Mouse (Mus musculus) gastrocnemius, adult 2 months (tissue): ENCODE results near the gene Shh. TPM values are rescaled to one million over a fixed set of nuclear protein-coding genes. Genes with fewer than 3 reads are reported as not detected.
A peak's percentile ranks its signal among the peaks of the same experiment; 100 is the strongest.

Experiments used
- DNase-seq: peaks from one replicate; pipeline ENCODE4 v3.0.0; 2022
- H3K27ac ChIP-seq: fragments of 200-600 bp; 2 replicates; pipeline ENCODE4 v1.8.1; 2022; ENCODE audit warnings: mild to moderate bottlenecking
- H3K4me3 ChIP-seq: fragments of 200-600 bp; 2 replicates; pipeline ENCODE4 v1.8.1; 2022; ENCODE audit warnings: mild to moderate bottlenecking, moderate library complexity
- CTCF ChIP-seq: fragments of 200-600 bp; IDR thresholded peaks from 2 replicates; pipeline ENCODE4 v1.8.1; 2022; ENCODE audit warnings: antibody characterized with exemption, mild to moderate bottlenecking, moderate library complexity
- intact Hi-C: fragments of 180-260 bp; cut with DNase I; formaldehyde crosslinking; loops from one replicate; pipeline ENCODE4 v1.15.1; 2025
- long read RNA-seq, 2 experiments: library from polyadenylated mRNA; stranded (forward); transcript quantifications; one replicate each; pipeline ENCODE4 v2.0.0; 2021
- total RNA-seq, 2 experiments: library from RNA; stranded (reverse); gene quantifications; 2 replicates each; pipeline ENCODE4 v1.2.3; 2021

The Shh gene
- total RNA-seq, result not detected
- long read RNA-seq, experiment 1, result 0 reads
- long read RNA-seq, experiment 2, result 0 reads

- no peak within 1 kb of the TSS for H3K4me3 ChIP-seq
- no peak for TF ChIP-seq CTCF
- DNase-seq, result no peak
- H3K27ac ChIP-seq, result no peak within 1 kb of the TSS
- intact Hi-C loops, result no loop called here
Measured at GRCm38 (mm10) chr5:28466760-28467306, at the start of gene Shh. Gene Shh, minus strand, starts transcription at chr5:28467256.

DNA sequence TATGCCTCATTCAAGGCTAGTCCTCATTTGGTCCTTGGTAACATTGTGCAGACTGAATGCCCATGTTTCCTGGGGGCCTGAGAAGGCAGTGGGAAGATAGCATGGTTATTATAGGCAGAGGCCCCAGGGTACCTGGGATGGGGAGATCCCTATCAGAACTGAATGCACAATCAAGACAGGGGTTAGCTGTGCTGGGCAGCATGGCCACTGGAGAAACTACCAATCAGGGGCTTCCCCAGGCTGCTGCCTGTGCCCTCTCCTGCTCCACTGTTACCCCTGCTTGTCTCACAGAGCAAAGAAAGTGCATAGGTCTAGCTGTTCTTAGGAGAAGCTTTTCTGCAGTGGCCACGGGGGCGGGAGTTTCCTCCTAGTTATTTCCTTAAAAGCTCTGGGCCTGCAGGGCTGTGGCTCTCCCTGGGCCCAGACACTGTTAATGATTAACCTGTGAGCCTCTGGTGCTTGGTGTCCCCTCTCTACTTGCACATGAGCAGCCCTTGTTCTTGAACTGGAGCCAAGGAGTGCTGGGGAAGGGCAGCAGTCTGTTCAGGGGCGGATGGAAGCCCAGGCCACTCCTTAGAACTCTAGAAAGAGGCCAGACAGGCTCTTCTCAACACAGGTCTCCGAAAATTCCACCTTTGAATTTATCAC, 33.9 kb upstream of the Shh start:
- no peak for DNase-seq
- Histone ChIP-seq H3K27ac (no peak overlapping the region), H3K4me3 (no peak overlapping the region)
- no peak for TF ChIP-seq CTCF
- intact Hi-C loops, result no loop called here

DNA sequence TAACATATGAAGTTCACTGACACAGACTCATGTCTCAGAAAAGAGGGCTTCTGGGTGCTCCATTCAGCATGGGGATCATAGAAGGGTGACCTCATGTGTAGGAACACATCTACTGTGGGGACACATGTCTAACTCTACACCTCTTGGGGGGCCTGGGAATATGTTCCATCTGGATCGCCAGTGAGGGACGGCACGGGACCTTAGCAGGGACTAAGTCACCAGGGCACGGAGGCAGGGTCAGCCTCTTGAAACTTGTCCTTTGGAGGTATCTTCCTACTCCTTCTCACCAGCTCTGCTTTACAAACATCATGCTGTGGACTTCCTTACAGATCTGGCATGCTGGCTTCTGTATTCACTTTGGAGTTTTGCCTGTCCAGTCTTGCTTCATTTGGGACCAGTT, 31.8 kb upstream of the Shh start:
- H3K4me3 ChIP-seq, result no peak overlapping the region
- no peak overlapping the region for H3K27ac ChIP-seq
- intact Hi-C loops, result no loop called here
- TF ChIP-seq CTCF, result no peak
- no peak for DNase-seq

- intact Hi-C loops, result no loop called here
- TF ChIP-seq CTCF, result no peak
- Histone ChIP-seq H3K27ac (no peak overlapping the region), H3K4me3 (no peak overlapping the region)
- no peak for DNase-seq
Measured at GRCm38 (mm10) chr5:28495712-28496650, 28.9 kb upstream of the Shh start.

DNA sequence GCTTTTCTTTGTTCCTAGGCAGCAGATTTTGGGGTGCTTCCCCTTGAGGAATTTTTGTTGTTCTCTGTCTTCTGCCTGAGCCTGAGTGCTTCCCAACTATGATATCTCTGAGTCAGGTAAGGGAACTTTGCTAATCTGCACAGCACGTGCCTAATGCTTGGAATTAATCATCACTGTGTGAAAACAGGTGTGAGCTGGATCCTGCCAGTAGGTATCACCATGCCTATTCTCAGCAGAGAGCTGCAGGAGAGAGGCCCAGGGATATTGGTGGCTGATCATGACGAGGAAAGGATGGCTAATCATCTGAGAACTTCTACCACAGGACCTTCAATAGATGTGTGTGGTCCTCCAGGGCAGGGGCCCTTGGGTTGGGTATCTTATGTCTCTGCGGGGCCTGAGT, 26.5 kb upstream of the Shh start:
- Histone ChIP-seq H3K4me3 (no peak overlapping the region), H3K27ac (no peak overlapping the region)
- intact Hi-C loops, result no loop called here
- no peak for DNase-seq
- no peak for TF ChIP-seq CTCF

- Histone ChIP-seq H3K27ac (no peak overlapping the region), H3K4me3 (no peak overlapping the region)
- DNase-seq, result no peak
- TF ChIP-seq CTCF, result no peak
- intact Hi-C loops, result no loop called here
Measured at GRCm38 (mm10) chr5:28482991-28483390, 15.9 kb upstream of the Shh start.

GRCm38 (mm10) chr5:28481730-28482129, 14.7 kb upstream of the Shh start:
- no peak overlapping the region for H3K4me3 ChIP-seq
- intact Hi-C loops, result no loop called here
- TF ChIP-seq CTCF, result no peak
- DNase-seq, result no peak
- H3K27ac ChIP-seq, result no peak overlapping the region

GRCm38 (mm10) chr5:28476389-28477379, 9.6 kb upstream of the Shh start:
- Histone ChIP-seq H3K27ac (no peak overlapping the region), H3K4me3 (no peak overlapping the region)
- intact Hi-C loops, result no loop called here
- no peak for TF ChIP-seq CTCF
- no peak for DNase-seq

DNA sequence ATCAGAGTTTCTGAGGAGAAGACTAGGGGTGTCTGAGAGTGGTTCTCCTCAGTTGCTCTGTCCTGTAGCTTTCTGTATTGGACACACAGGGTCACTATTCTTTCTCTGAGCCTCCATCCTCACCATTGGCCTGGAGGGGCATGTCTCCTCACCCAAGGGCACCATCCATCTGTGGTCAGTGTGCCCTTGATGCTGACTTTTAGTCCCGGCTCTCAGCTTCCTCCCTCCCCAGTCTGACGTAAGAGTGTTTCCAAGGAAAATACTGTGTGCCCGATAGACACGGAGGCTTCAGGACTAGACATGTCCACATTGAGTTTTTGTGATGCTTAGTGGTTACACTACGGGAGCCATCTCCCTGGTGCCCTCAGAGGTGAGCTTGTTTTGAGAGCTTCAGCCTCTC, 6.5 kb upstream of the Shh start:
- Histone ChIP-seq H3K27ac (no peak overlapping the region), H3K4me3 (no peak overlapping the region)
- intact Hi-C loops, result no loop called here
- DNase-seq, result no peak
- no peak for TF ChIP-seq CTCF

- DNase-seq, result peak; percentile 66
- Histone ChIP-seq H3K27ac (no peak overlapping the region), H3K4me3 (no peak overlapping the region)
- peak; percentile 56 for TF ChIP-seq CTCF
- intact Hi-C loops, result no loop called here
Measured at GRCm38 (mm10) chr5:28469525-28470202, 2.6 kb upstream of the Shh start.

DNA sequence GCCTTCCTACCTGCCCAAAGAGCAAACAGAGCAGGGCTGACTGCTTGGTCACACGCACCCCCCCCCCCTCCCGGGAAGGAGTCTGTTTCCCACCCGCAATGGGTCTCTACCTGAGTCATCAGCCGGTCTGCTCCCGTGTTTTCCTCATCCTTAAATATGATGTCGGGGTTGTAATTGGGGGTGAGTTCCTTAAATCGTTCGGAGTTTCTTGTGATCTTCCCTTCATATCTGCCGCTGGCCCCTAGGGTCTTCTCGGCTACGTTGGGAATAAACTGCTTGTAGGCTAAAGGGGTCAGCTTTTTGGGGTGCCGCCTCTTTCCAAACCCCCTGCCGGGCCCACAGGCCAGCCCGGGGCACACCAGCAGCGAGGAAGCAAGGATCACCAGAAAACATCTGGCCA, 705 bp downstream of the Shh start:
- TF ChIP-seq CTCF, result no peak
- Histone ChIP-seq H3K27ac (no peak overlapping the region), H3K4me3 (no peak overlapping the region)
- intact Hi-C loops, result no loop called here
- DNase-seq, result no peak

- DNase-seq, result no peak
- no peak overlapping the region for H3K27ac ChIP-seq
- intact Hi-C loops, result no loop called here
- no peak for TF ChIP-seq CTCF
- H3K4me3 ChIP-seq, result no peak overlapping the region
Measured at GRCm38 (mm10) chr5:28465526-28465925, 1.5 kb downstream of the Shh start.
